Mouse (Mus musculus): ENCODE measurements around the gene Slc25a51. TPM values are rescaled to one million over a fixed set of nuclear protein-coding genes. Genes with fewer than 3 reads are reported as not detected.
A peak's percentile ranks its signal among the peaks of the same experiment; 100 is the strongest.
"Not testable (repeated sequence)": the region's sequence is repeated elsewhere in the genome, so short reads cannot be mapped to it uniquely, and the experiment has no call there.

Slc25a51 gene
- polyA plus RNA-seq, 1 experiment from 2014 or later: 71.2 TPM

DNA sequence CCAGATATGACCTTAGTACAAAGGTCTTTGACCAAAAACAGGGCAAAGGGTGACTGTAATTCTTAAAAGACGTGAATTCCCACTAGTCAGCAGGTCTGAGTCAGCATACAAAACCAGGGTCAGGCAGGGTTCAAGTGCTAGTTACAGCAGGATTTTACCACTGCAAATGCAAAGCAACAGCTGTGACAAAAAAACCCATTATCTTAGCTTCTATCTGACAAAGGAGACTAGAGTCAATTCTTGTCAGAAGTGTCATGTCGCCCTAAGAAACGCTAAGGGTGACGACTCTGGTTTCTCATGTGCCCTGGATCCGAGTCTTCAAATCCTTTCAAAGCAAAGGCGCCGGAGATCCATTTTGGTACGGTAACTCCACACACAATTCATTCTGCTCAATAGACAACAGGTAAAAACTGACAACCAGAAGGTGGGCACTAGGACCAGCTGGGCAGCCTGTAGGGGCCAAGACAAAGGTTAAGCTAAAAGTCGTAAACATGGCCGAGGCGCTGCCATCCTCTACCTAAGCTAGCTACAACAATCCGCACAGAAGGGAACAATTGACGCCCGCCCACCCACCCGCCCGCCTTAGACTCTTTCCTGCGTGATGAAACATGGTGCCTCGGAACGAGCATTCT lies 747 bp downstream of the Slc25a51 start:
- Histone ChIP-seq H3K9ac (peak overlapping the region; percentile 97), H3K36me3 (peaks cover 16% of the 10 kb centered on the region), H3K4me2 (peak overlapping the region; percentile 80), H3K4me1 (replicated peaks) (peaks cover 41% of the 10 kb centered on the region), H3K27ac (peak overlapping the region; percentile 96), H3K9me3 (no peaks in the 10 kb centered on the region), H3K27me3 (peaks cover 8% of the 10 kb centered on the region; the same call in 1 of the 2 replicates), H3K4me3 (peak overlapping the region; percentile 94)
- 1% methylated on average over 19 of the region's 19 CpGs for WGBS
- ATAC-seq (ENCODE audit: low FRiP score): peak; percentile 21; the same call in 1 of the 2 replicates

DNA sequence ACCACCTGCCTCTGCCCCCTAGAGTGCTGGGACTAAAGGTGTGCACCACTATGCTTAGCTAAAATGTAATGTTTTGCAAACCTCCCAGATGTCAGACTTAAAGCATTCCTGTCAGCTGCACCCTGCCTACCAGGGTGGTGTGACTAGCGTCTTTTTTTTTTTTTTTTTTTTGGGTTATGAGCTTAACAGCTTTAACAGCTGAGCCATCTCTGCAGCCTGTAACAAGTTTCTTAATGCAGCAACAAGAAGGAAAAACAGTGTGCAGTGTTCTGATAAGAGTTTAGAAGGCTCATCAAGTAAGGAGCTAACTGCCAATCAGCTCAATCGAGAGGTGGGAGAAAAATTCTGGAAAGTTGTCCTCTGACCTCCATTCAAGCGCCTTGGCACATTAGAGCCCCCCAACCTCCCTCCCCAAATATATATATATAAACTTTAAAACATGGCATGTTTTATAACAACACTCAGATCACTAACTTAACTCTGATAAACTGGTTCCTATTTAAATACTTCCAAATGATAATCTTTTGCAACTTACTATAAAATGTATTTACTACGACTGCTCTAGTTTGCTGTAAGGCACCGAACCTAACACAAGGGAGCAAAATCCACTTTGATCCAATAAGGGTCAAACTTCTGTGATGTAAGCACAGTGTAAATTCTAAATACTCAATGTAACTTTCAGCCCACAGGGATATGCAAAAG lies 1.4 kb downstream of the Slc25a51 start:
- H3K36me3 ChIP-seq: peaks cover 23% of the 10 kb centered on the region
- peak overlapping the region; percentile 97 for H3K9ac ChIP-seq
- peak overlapping the region; percentile 96 for H3K27ac ChIP-seq

DNA sequence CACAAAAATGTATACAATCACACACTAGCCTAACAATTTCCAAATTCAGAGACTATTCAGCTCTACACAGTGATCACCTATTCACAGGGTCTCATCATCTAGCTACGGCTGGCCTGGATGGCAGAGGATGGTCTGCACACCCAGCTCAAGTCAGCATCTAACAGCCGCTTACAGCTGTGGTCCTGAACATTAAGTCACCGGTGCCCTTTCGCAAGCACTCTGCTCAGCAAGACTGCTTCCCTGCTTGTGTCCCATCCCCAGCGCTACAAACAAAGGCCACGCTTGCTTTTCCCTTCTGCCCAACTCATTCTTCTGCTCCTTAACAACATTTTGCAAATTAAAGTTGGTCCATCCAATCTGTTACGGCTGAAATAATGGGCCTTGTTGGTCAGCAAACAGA lies 2.2 kb downstream of the Slc25a51 start:
- peak overlapping the region; percentile 94 for H3K4me3 ChIP-seq
- H3K27ac ChIP-seq: peak overlapping the region; percentile 35; the same call in 1 of the 2 replicates
- WGBS: 56% methylated on average over 7 of the region's 7 CpGs
- peaks cover 28% of the 10 kb centered on the region for H3K36me3 ChIP-seq
- H3K9me3 ChIP-seq: no peaks in the 10 kb centered on the region
- peak overlapping the region; percentile 80 for H3K4me2 ChIP-seq
- no peak for ATAC-seq (ENCODE audit: low FRiP score)
- H3K4me1 ChIP-seq (replicated peaks): peaks cover 41% of the 10 kb centered on the region
- peak overlapping the region; percentile 97 for H3K9ac ChIP-seq
- peaks cover 3% of the 10 kb centered on the region; the same call in 1 of the 2 replicates for H3K27me3 ChIP-seq

More for the DNA sequence above, 1.4 kb downstream of the Slc25a51 start:
- no peak for ATAC-seq (ENCODE audit: low FRiP score)
- peak overlapping the region; percentile 80 for H3K4me2 ChIP-seq
- no peaks in the 10 kb centered on the region for H3K9me3 ChIP-seq
- peaks cover 41% of the 10 kb centered on the region for H3K4me1 ChIP-seq (replicated peaks)
- H3K27me3 ChIP-seq: peaks cover 8% of the 10 kb centered on the region; the same call in 1 of the 2 replicates
- 74% methylated on average over 5 of the region's 5 CpGs for WGBS
- peak overlapping the region; percentile 94 for H3K4me3 ChIP-seq

DNA sequence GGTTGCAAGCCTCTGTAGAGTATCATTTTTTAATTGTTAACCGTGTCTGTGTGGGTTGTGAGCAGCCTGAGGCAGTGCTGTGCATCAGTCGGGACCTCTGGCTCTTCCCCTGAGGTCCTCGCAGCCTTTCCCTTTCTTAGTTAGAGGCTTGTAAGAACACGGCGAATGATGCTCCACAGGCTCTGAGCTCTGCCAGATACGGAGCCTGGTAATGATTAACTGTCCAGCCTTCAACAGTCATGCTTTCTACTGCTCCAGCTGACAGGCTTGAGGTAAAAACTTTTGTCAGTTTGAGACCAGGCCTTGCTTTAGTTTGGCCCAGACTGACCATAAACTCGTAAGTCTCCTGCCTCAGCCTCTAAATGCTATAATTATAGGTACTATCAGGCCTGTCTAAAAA lies 3.3 kb downstream of the Slc25a51 start:
- ATAC-seq (ENCODE audit: low FRiP score): no peak

DNA sequence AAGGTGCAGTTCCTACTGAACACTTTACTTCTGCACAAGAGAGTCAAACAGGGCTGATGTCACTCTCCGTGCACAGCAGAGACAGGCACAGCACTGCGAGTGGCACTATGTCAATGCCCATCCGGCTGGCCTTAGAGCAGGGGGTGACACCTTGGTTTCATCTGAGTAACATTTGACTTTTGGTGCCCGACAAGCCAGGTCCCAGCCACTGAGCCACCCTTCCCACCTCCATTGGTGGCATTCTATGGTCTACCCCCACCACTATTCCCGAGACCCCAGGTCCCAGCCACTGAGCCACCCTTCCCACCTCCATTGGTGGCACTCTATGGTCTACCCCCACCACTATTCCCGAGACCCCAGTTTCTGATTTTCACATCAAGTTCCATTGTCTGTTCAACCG lies 4.5 kb downstream of the Slc25a51 start:
- peaks cover 48% of the 10 kb centered on the region for H3K36me3 ChIP-seq
- WGBS: 94% methylated on average over 7 of the region's 7 CpGs

More for the DNA sequence above, 3.3 kb downstream of the Slc25a51 start:
- no peaks in the 10 kb centered on the region for H3K9me3 ChIP-seq
- no peak overlapping the region for H3K27ac ChIP-seq
- H3K4me2 ChIP-seq: no peak overlapping the region
- H3K4me1 ChIP-seq (replicated peaks): peaks cover 41% of the 10 kb centered on the region
- peak overlapping the region; percentile 19; the same call in 1 of the 2 replicates for H3K9ac ChIP-seq
- no peaks in the 10 kb centered on the region for H3K27me3 ChIP-seq
- H3K4me3 ChIP-seq: no peak overlapping the region
- 57% methylated on average over 7 of the region's 7 CpGs for WGBS
- peaks cover 35% of the 10 kb centered on the region for H3K36me3 ChIP-seq

DNA sequence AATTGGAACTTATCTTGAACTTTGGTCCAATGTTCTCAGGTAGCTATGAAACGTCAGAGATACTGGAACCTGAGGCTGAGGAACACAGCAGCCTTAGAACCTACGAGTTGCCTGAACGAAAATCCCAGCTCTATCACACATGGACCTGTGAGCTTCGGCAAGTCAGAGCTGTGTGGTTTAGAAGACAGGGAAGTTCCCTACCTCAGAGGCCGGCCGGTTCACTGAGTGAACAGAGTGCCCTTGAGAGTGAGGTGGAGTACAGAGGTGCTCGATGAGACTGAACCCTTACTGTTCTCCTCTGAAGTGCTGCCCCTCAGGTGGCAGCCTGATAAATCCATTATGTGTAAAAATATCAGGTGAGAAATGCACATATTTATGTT lies 5.1 kb downstream of the Slc25a51 start:
- no peak overlapping the region for H3K9ac ChIP-seq
- ATAC-seq (ENCODE audit: low FRiP score): no peak
- WGBS: 93% methylated on average over 7 of the region's 7 CpGs
- peaks cover 54% of the 10 kb centered on the region for H3K36me3 ChIP-seq
- peaks cover 36% of the 10 kb centered on the region for H3K4me1 ChIP-seq (replicated peaks)
- no peak overlapping the region for H3K4me3 ChIP-seq
- no peak overlapping the region for H3K27ac ChIP-seq
- H3K4me2 ChIP-seq: no peak overlapping the region
- H3K27me3 ChIP-seq: no peaks in the 10 kb centered on the region
- no peaks in the 10 kb centered on the region for H3K9me3 ChIP-seq

More for the DNA sequence above, 4.5 kb downstream of the Slc25a51 start:
- H3K9me3 ChIP-seq: no peaks in the 10 kb centered on the region
- no peak overlapping the region for H3K4me3 ChIP-seq
- peaks cover 38% of the 10 kb centered on the region for H3K4me1 ChIP-seq (replicated peaks)
- no peak overlapping the region for H3K4me2 ChIP-seq
- H3K9ac ChIP-seq: no peak overlapping the region
- ATAC-seq (ENCODE audit: low FRiP score): no peak
- H3K27ac ChIP-seq: no peak overlapping the region
- H3K27me3 ChIP-seq: no peaks in the 10 kb centered on the region

DNA sequence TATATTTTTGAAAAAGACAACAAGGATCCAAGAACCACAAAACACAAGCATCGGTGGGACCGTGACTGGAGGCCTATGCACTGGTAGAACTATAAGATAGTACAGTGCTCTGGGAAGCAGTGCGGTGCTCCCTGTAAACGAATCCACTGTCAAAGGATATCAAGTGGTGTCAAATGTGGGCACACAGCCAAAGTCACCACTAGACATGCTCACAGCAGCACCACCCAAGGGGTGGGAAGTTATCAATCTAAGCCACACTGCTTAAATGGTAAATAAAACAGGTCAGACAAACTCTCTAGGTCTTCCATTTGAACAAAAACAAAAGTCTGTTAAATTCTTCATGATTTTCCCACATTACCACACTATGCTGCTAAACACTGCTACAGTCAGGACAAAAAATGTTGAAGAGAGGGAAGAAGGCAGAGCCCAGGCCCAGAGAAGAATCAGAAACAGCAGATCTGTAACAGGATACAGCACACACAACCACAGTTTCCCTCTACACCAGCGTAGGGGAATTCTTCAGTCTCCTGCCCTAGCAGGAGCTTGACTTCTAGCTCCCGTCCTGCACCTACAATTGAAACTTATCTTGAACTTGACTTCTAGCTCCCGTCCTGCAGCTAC lies 5.6 kb downstream of the Slc25a51 start:
- Histone ChIP-seq H3K4me1 (replicated peaks) (peaks cover 36% of the 10 kb centered on the region), H3K4me2 (no peak overlapping the region), H3K9me3 (no peaks in the 10 kb centered on the region), H3K27me3 (no peaks in the 10 kb centered on the region), H3K36me3 (peaks cover 59% of the 10 kb centered on the region), H3K4me3 (no peak overlapping the region), H3K9ac (no peak overlapping the region), H3K27ac (no peak overlapping the region)
- WGBS: 83% methylated on average over 7 of the region's 7 CpGs
- ATAC-seq (ENCODE audit: low FRiP score): no peak

DNA sequence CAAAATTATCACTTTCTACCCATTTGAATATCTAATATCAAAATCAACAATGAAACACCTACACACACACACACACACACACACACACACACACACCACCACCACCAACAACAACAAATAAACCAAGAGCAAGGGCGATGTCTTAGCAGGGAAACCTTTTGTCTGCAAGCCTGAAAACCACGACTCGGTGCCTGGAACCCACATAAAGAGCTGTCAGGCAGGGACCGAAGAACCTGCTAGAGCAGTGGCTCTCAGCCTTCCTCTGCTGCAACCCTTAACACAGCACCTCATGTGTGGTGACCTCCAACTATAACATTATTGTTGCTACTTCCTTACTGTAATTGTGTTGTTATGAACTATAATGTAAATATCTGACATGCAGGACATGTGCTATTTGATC lies 6.3 kb downstream of the Slc25a51 start:
- Histone ChIP-seq H3K36me3 (peaks cover 66% of the 10 kb centered on the region), H3K9ac (no peak overlapping the region), H3K9me3 (no peaks in the 10 kb centered on the region), H3K4me3 (no peak overlapping the region), H3K27me3 (no peaks in the 10 kb centered on the region), H3K4me2 (no peak overlapping the region), H3K27ac (no peak overlapping the region), H3K4me1 (replicated peaks) (peaks cover 29% of the 10 kb centered on the region)
- ATAC-seq (ENCODE audit: low FRiP score): no peak
- 96% methylated on average over 4 of the region's 4 CpGs for WGBS

DNA sequence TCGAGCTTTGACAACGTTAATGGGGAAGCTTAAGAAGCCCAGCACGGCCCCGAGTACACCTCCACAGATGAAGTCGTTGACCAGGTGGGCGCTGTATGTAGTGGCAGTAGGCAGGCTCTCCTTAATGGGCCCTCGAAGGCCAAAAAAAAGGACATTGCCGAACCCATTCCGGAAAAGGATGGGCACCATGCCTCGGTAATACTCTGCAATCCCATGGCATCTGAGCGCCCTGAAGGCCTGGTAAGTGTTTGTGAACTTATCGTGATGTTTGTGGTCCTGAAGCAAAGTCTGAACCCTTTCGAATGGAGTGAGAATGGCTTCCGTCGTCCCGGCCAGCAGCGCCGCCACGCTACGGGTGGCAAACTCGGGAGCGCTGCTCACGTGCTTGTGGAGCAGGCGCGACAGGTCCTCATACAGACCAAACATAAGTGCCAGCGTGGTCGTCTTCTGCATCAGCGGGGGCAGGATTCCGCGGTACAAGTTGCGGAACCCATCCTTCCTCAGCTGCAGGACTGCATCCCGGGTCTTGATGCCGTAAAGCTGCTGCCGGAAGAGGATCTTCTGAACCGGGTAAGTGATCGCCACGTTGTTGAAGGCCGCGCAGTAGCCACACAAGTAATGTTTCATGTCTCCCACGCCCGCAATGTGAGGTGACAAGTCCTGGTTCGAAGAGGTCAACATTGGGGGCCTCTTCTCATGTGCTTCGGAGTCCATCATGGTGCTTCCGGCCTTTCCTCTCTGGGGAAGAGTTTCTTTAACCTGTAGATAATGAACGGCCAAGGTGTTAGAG lies 8.9 kb downstream of the Slc25a51 start:
- Histone ChIP-seq H3K36me3 (peaks cover 74% of the 10 kb centered on the region), H3K4me1 (replicated peaks) (0 out of 2 replicates have a peak, but pooled peaks cover 8% of the 10 kb centered on the region), H3K4me2 (no peak overlapping the region), H3K9me3 (no peaks in the 10 kb centered on the region), H3K27me3 (no peaks in the 10 kb centered on the region), H3K9ac (no peak overlapping the region), H3K27ac (no peak overlapping the region), H3K4me3 (no peak overlapping the region)
- ATAC-seq (ENCODE audit: low FRiP score): no peak
- WGBS: 97% methylated on average over 45 of the region's 45 CpGs

DNA sequence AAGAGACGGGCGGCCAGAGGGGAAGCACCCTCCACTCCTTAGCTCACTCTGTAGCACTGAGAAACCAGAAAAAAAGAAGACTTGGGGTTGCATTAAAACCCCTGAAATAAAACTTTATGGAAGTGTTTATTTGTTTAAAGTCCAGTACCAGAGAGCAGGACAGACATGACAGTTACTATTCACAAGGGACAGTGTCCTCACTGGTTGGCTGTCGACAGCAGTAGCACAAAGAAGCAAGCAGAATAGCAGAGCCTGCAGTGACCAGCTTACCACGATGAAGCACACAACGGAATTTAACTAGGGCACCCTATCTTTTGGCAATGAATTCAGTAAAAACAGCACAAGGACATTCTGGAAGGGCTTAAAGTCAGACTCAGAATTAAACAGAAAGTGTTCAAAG lies 10.3 kb downstream of the Slc25a51 start:
- H3K27me3 ChIP-seq; H3K9ac ChIP-seq; H3K27ac ChIP-seq; H3K4me3 ChIP-seq; H3K9me3 ChIP-seq; H3K4me2 ChIP-seq; ATAC-seq (ENCODE audit: low FRiP score); H3K4me1 ChIP-seq (replicated peaks): not testable (repeated sequence)
- 89% methylated on average over 5 of the region's 5 CpGs for WGBS
- H3K36me3 ChIP-seq: peaks cover 62% of the 10 kb centered on the region

DNA sequence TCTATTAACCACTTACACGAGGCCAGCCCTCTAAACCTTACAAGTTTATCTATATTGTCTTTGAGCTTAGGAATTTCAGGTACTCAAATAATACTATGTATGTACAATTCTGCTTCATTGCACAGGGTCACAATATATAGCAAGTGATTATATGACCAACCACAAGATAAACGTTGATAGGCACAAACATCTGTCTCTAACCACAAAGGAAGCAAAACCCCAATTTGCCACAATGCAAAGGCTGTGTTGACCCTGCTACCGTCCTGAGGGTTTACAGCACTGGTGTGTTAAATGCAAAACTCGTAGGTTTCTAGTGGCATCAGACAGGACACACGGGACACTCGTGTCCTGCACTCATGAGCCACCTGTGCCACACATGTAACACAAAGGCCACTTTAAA lies 12.4 kb downstream of the Slc25a51 start:
- not testable (repeated sequence) for H3K27ac ChIP-seq

DNA sequence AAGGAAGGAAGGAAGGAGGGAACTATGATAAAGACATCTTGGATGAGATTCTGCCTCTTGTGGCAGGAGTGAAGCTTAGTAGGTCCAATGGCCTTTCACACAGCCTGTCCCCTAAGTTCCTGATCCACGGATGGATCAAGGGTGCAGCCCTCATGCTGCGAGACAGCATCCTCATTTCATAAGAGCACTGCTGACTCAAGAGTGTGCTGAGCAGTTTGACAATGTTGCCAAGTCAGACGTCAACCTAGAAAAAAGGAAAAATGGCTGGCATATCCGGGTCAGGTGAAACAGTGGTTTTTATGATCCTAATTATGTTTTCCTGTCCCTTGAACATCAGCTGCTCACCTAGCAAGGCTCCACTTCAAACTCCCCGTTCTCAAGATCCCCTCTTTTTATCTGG lies 14.9 kb downstream of the Slc25a51 start:
- WGBS: 83% methylated on average over 5 of the region's 5 CpGs
- Histone ChIP-seq H3K36me3 (peaks cover 22% of the 10 kb centered on the region), H3K27me3 (no peaks in the 10 kb centered on the region), H3K4me1 (replicated peaks) (no peaks in the 10 kb centered on the region; the same call in 1 of the 2 replicates), H3K9ac (no peak overlapping the region), H3K4me3 (no peak overlapping the region), H3K4me2 (no peak overlapping the region), H3K27ac (no peak overlapping the region), H3K9me3 (no peaks in the 10 kb centered on the region)
- no peak for ATAC-seq (ENCODE audit: low FRiP score)

More for the DNA sequence above, 12.4 kb downstream of the Slc25a51 start:
- 91% methylated on average over 6 of the region's 6 CpGs for WGBS
- not testable (repeated sequence) for ATAC-seq (ENCODE audit: low FRiP score); H3K9me3 ChIP-seq; H3K4me3 ChIP-seq; H3K4me1 ChIP-seq (replicated peaks); H3K9ac ChIP-seq; H3K27me3 ChIP-seq; H3K4me2 ChIP-seq
- H3K36me3 ChIP-seq: peaks cover 44% of the 10 kb centered on the region

Measured in hindbrain, embryonic 13.5 days (tissue).